Mouse (Mus musculus) 3T3-L1 (cell line): ENCODE measurements at regions not wholly inside any gene's neighbourhood (a gene's known extent, or its start where the extent isn't known, plus 50 kb on each side); places are given as distances from the start of the nearest gene placed in this dataset.
A peak's percentile ranks its signal among the peaks of the same experiment; 100 is the strongest.

Experiments used
- DNase-seq: peaks from one replicate; pipeline ENCODE4 v3.0.0-alpha.2; 2015; ENCODE audit warnings: low read depth, low spot score

- DNase-seq = no peak
Observed at GRCm38 (mm10) chr13:46123446-46123845, 150.1 kb upstream of the Stmnd1 start.

GRCm38 (mm10) chr13:46116576-46116975, 151.8 kb upstream of the Atxn1 start:
- DNase-seq = no peak

GRCm38 (mm10) chr13:46104971-46105370, 140.2 kb upstream of the Atxn1 start:
- DNase-seq = no peak

GRCm38 (mm10) chr13:46098621-46099020, 133.8 kb upstream of the Atxn1 start:
- peak; percentile 27 for DNase-seq

GRCm38 (mm10) chr13:46098131-46098530, 133.3 kb upstream of the Atxn1 start:
- DNase-seq = peak; percentile 51

GRCm38 (mm10) chr13:46096968-46097367, 132.2 kb upstream of the Atxn1 start:
- peak; percentile 52 for DNase-seq

- DNase-seq = no peak
Observed at GRCm38 (mm10) chr13:46096416-46096815, 131.6 kb upstream of the Atxn1 start.

GRCm38 (mm10) chr13:46092787-46093186, 128.0 kb upstream of the Atxn1 start:
- DNase-seq = no peak

GRCm38 (mm10) chr13:46091109-46091508, 126.3 kb upstream of the Atxn1 start:
- no peak for DNase-seq

GRCm38 (mm10) chr13:46088237-46088636, 123.4 kb upstream of the Atxn1 start:
- DNase-seq = no peak

- DNase-seq = no peak
Observed at GRCm38 (mm10) chr13:46087663-46088062, 122.9 kb upstream of the Atxn1 start.

- DNase-seq = peak; percentile 17
Observed at GRCm38 (mm10) chr13:46076879-46077278, 112.1 kb upstream of the Atxn1 start.

- no peak for DNase-seq
Observed at GRCm38 (mm10) chr13:46071670-46072069, 106.9 kb upstream of the Atxn1 start.

GRCm38 (mm10) chr13:46069571-46069970, 104.8 kb upstream of the Atxn1 start:
- DNase-seq = no peak

GRCm38 (mm10) chr13:46062758-46063157, 98.0 kb upstream of the Atxn1 start:
- DNase-seq = no peak

- DNase-seq = no peak
Observed at GRCm38 (mm10) chr13:46059870-46060269, 95.1 kb upstream of the Atxn1 start.

GRCm38 (mm10) chr13:46058862-46059261, 94.1 kb upstream of the Atxn1 start:
- DNase-seq = no peak

- no peak for DNase-seq
Observed at GRCm38 (mm10) chr13:46058341-46058740, 93.5 kb upstream of the Atxn1 start.

GRCm38 (mm10) chr13:46055410-46055809, 90.6 kb upstream of the Atxn1 start:
- DNase-seq = no peak

- peak; percentile 9 for DNase-seq
Observed at GRCm38 (mm10) chr13:46043568-46043967, 78.8 kb upstream of the Atxn1 start.

GRCm38 (mm10) chr13:46043016-46043415, 78.2 kb upstream of the Atxn1 start:
- DNase-seq = no peak

- no peak for DNase-seq
Observed at GRCm38 (mm10) chr13:46042224-46042623, 77.4 kb upstream of the Atxn1 start.

GRCm38 (mm10) chr13:46041475-46041874, 76.7 kb upstream of the Atxn1 start:
- DNase-seq = no peak

- DNase-seq = no peak
Observed at GRCm38 (mm10) chr13:46040062-46040461, 75.3 kb upstream of the Atxn1 start.
